ENCODE assay signal across 8 mouse cellular contexts in the genomic region with DNA sequence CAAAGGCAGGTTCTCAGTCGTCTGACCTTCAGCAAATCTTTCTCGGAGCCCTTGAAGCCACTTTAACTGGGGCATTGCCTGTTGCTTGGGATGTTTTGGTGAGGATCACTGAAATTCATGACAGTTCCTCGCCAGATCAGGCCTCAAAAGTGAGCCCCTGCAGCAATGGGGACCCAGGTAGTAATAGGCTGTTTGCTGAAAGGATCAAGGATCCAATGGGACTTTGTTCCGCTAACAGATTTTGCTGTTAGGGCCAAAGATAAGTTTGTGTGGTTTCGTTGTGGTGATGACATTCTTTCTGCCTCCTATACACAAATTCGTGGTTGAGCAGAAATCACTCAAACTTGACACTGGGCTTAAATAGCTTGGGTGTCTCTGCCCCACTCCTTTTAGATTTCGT. TPM values are rescaled to one million over a fixed set of nuclear protein-coding genes. Genes with fewer than 3 reads are reported as not detected.
DNase-seq lines count a peak whose midpoint lies in the region; ATAC-seq and TF ChIP-seq lines count a peak whose summit lies in the region.

No protein-coding gene starts in this region.

- no peak for TF ChIP-seq CTCF in olfactory bulb, adult 2 months (IDR thresholded peaks at IDR 0.05; ENCODE audit: insufficient read depth, low read depth, low read length)

- no peaks in the 10 kb centered on the region for H3K27me3 ChIP-seq in lung, embryonic 16.5 days (ENCODE audit: control insufficient read depth, insufficient read depth, low read depth, low read length)
- no peaks in the 10 kb centered on the region for H3K27me3 ChIP-seq in limb, embryonic 10.5 days (ENCODE audit: low read depth, poor library complexity, severe bottlenecking)

- DNase-seq in lung, adult 18-20 months: no peak
- no peak for DNase-seq in limb, embryonic 10.5 days (ENCODE audit: low spot score)
- DNase-seq in Muller cell, postnatal 12 days (ENCODE audit: inconsistent ontology term): no peak
- DNase-seq in right cerebral cortex, adult 18-20 months: no peak
- no peak for DNase-seq in adrenal gland, postnatal 36 days

- WGBS in lung, embryonic 16.5 days: 24% methylated on average over 7 of the region's 7 CpGs
- WGBS in limb, embryonic 10.5 days: 47% methylated on average over 7 of the region's 7 CpGs
- 44% methylated on average over 7 of the region's 7 CpGs for WGBS in olfactory bulb, adult 2 months

- peak overlapping the region; percentile 89 for H3K4me2 ChIP-seq in lung, embryonic 16.5 days (ENCODE audit: low read depth, low read length)

- TF ChIP-seq POLR2A in olfactory bulb, adult 2 months (IDR thresholded peaks at IDR 0.05; ENCODE audit: insufficient read depth, low read depth, low read length): no peak

- H3K9me3 ChIP-seq in lung, embryonic 16.5 days (ENCODE audit: control insufficient read depth, low read length): no peaks in the 10 kb centered on the region
- H3K9me3 ChIP-seq in limb, embryonic 10.5 days (replicated peaks): no peaks in the 10 kb centered on the region

- H3K9ac ChIP-seq in lung, embryonic 16.5 days (ENCODE audit: low read length): peak overlapping the region; percentile 93

- peaks cover 13% of the 10 kb centered on the region for H3K4me1 ChIP-seq in lung, embryonic 16.5 days (replicated peaks; ENCODE audit: control insufficient read depth, insufficient read depth, low read length)
- peaks cover 20% of the 10 kb centered on the region for H3K4me1 ChIP-seq in limb, embryonic 10.5 days
- H3K4me1 ChIP-seq in olfactory bulb, adult 2 months (ENCODE audit: control insufficient read depth, insufficient read depth, low read length): peaks cover 10% of the 10 kb centered on the region; the same call in 1 of the 2 replicates

- H3K36me3 ChIP-seq in lung, embryonic 16.5 days (ENCODE audit: control insufficient read depth, insufficient read depth, low read length): peaks cover 14% of the 10 kb centered on the region
- peaks cover 43% of the 10 kb centered on the region for H3K36me3 ChIP-seq in limb, embryonic 10.5 days

- ATAC-seq in lung, embryonic 16.5 days (ENCODE audit: low read depth): no peak
- ATAC-seq in erythroblast, adult 5-6 weeks (replicated peaks; ENCODE audit: low FRiP score, poor library complexity, severe bottlenecking): peak; percentile 2; the same call in 1 of the 2 replicates

- H3K27ac ChIP-seq in lung, embryonic 16.5 days (ENCODE audit: low read length): peak overlapping the region; percentile 62
- peak overlapping the region; percentile 91 for H3K27ac ChIP-seq in limb, embryonic 10.5 days
- no peak overlapping the region for H3K27ac ChIP-seq in olfactory bulb, adult 2 months (ENCODE audit: insufficient read depth, low read depth, low read length)

- peak overlapping the region; percentile 93 for H3K4me3 ChIP-seq in lung, embryonic 16.5 days (ENCODE audit: low read length)
- peak overlapping the region; percentile 82 for H3K4me3 ChIP-seq in limb, embryonic 10.5 days
- H3K4me3 ChIP-seq in olfactory bulb, adult 2 months (ENCODE audit: insufficient read depth, low read depth, low read length): peak overlapping the region; percentile 78

RNA-seq across cellular contexts. Expression of a gene that starts 0.6 kb away (rescaled TPM):
- 16.2 and 17.0 TPM in 2 replicates for polyA plus RNA-seq in lung, embryonic 16.5 days (2015; fragmentation: Nextera tagmentation; extraction: Ambion mirVana)
- total RNA-seq in erythroblast, adult 5-6 weeks (2015; ENCODE audit: low replicate concordance): 4.2 and 6.7 TPM in 2 replicates
- total RNA-seq in erythroblast, adult 5-6 weeks (2017; ENCODE audit: low replicate concordance): 1.8 and 5.6 TPM in 2 replicates
- polyA plus RNA-seq in limb, embryonic 10.5 days (2016; fragmentation: Nextera tagmentation; extraction: Ambion mirVana): 22.9 and 26.0 TPM in 2 replicates
- not detected in 2 replicates for polyA plus RNA-seq in olfactory bulb, adult 2 months (2012; ENCODE audit: insufficient read depth, insufficient read length, low replicate concordance, missing spikeins)
- total RNA-seq in adrenal gland, postnatal 36 days (2021): 10 to 100 TPM; 17.1 to 21.1 TPM

RNA-seq across cellular contexts. Expression of a gene that starts 0.7 kb away (rescaled TPM):
- polyA plus RNA-seq in lung, embryonic 16.5 days (2015; fragmentation: Nextera tagmentation; extraction: Ambion mirVana): 51.1 and 51.6 TPM in 2 replicates
- total RNA-seq in erythroblast, adult 5-6 weeks (2015; ENCODE audit: low replicate concordance): 27.2 and 40.7 TPM in 2 replicates
- total RNA-seq in erythroblast, adult 5-6 weeks (2017; ENCODE audit: low replicate concordance): 52.6 and 60.8 TPM in 2 replicates
- polyA plus RNA-seq in limb, embryonic 10.5 days (2016; fragmentation: Nextera tagmentation; extraction: Ambion mirVana): 54.6 and 61.2 TPM in 2 replicates
- not detected in 2 replicates for polyA plus RNA-seq in olfactory bulb, adult 2 months (2012; ENCODE audit: insufficient read depth, insufficient read length, low replicate concordance, missing spikeins)
- total RNA-seq in adrenal gland, postnatal 36 days (2021): 10 to 100 TPM; 44.2 to 50.2 TPM

RNA-seq across cellular contexts. Expression of a gene that starts 33.8 kb away (rescaled TPM):
- polyA plus RNA-seq in lung, embryonic 16.5 days (2015; fragmentation: Nextera tagmentation; extraction: Ambion mirVana): 96.4 and 97.7 TPM in 2 replicates
- 106 and 129 TPM in 2 replicates for total RNA-seq in erythroblast, adult 5-6 weeks (2015; ENCODE audit: low replicate concordance)
- total RNA-seq in erythroblast, adult 5-6 weeks (2017; ENCODE audit: low replicate concordance): 184 and 218 TPM in 2 replicates
- 152 and 166 TPM in 2 replicates for polyA plus RNA-seq in limb, embryonic 10.5 days (2016; fragmentation: Nextera tagmentation; extraction: Ambion mirVana)
- not detected in 2 replicates for polyA plus RNA-seq in olfactory bulb, adult 2 months (2012; ENCODE audit: insufficient read depth, insufficient read length, low replicate concordance, missing spikeins)
- total RNA-seq in adrenal gland, postnatal 36 days (2021): 100 to 1,000 TPM in 1 of 2 experiments, 10 to 100 TPM in 1; 50.0 to 107 TPM

RNA-seq across cellular contexts. Expression of a gene that starts 42.4 kb away (rescaled TPM):
- polyA plus RNA-seq in lung, embryonic 16.5 days (2015; fragmentation: Nextera tagmentation; extraction: Ambion mirVana): not detected in 2 replicates
- total RNA-seq in erythroblast, adult 5-6 weeks (2015; ENCODE audit: low replicate concordance): not detected in 2 replicates
- not detected in 2 replicates for total RNA-seq in erythroblast, adult 5-6 weeks (2017; ENCODE audit: low replicate concordance)
- not detected in 2 replicates for polyA plus RNA-seq in limb, embryonic 10.5 days (2016; fragmentation: Nextera tagmentation; extraction: Ambion mirVana)
- polyA plus RNA-seq in olfactory bulb, adult 2 months (2012; ENCODE audit: insufficient read depth, insufficient read length, low replicate concordance, missing spikeins): not detected in 2 replicates
- not detected for total RNA-seq in adrenal gland, postnatal 36 days (2021)
